Mouse (Mus musculus): ENCODE measurements around the gene Plek2. TPM values are rescaled to one million over a fixed set of nuclear protein-coding genes. Genes with fewer than 3 reads are reported as not detected.

The Plek2 gene
- total and polyA plus RNA-seq, 3 experiments, result 11.2 to 17.7 TPM; not detected in 1

DNA sequence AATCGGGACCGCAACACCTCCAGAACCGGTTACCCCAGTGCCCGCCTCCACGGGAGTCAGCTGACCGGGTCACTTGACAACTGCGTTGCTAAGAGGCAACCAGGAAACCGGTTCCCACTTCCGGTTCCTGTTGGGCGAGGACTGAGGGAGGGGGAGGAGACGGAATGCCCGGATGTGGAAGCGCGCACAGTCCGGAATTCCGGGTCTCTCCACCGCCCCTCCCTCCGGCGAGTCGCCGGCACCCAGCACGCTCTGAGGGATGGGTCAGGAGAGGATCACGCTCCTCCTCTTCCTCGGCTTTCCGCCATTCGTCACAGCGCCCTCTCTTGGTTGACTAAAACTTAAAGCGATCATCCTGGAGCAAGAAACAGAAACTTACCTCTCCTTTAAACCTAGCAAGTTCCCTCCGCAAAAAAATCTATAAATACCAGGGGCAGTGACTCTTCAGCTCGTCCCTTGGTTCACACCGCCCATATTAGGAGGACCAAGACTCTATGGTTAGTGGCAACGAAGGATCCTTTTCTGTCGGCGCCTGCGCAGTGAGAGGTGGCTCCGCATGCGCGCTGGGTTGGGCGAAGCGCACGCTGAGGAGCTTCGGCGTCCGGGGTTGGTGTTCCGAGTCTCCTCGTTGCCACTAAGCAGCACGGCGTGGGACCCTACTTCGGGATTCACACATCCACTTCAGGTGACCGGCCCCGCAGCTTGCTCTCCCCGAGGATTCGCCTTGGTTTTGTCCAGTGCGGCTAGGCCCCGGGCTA, 45.1 kb downstream of the Plek2 start, which contains the start of the genes Atp6v1d and Eif2s1:
Atp6v1d (minus strand) TSS at position 143 of the 758 bp plus-strand sequence.
Eif2s1 (plus strand) TSS at position 324 of the 758 bp plus-strand sequence.
- Histone ChIP-seq H3K27ac (ENCODE audit: control insufficient read depth, low read depth, low read length) (peak within 1 kb of the TSS; percentile 89), H3K9me3 (replicated peaks; ENCODE audit: insufficient read depth, low read length) (no peaks in the 10 kb centered on the region), H3K9ac (ENCODE audit: control insufficient read depth, low read depth, low read length, poor library complexity, severe bottlenecking) (peak within 1 kb of the TSS; percentile 91), H3K4me3 (ENCODE audit: control insufficient read depth in 1 of 2, insufficient read depth in 1 of 2, low read depth in 2 of 2, low read length in 2 of 2) (peak within 1 kb of the TSS; percentile 88 to 95), H3K4me1 (ENCODE audit: control insufficient read depth in 1 of 2, insufficient read depth in 2 of 2, low read length in 2 of 2) (peaks cover 0 to 11% of the 10 kb centered on the region in 2 experiments; a peak in 2 of 4 replicates), H3K27me3 (ENCODE audit: control insufficient read depth in 1 of 2, insufficient read depth in 2 of 2, low read length in 2 of 2) (no peaks in the 10 kb centered on the region), H3K36me3 (ENCODE audit: control insufficient read depth in 1 of 2, insufficient read depth in 2 of 2, low read length in 2 of 2) (peaks cover 5 to 22% of the 10 kb centered on the region in 2 experiments; a peak in 3 of 4 replicates), H3K79me2 (ENCODE audit: control insufficient read depth, insufficient read depth, low read length, poor library complexity) (peaks cover 48% of the 10 kb centered on the region)
- peak; percentile 99 for DNase-seq (ENCODE audit: low read depth, low spot score)
- TF ChIP-seq POLR2AphosphoS5 (IDR thresholded peaks at IDR 0.05; ENCODE audit: borderline replicate concordance, low read depth, low read length) (no peak), EP300 (IDR thresholded peaks at IDR 0.05; ENCODE audit: low read depth in 1 of 2, low read length in 2 of 2) (no peak; a peak in 1 of 4 replicates), ZC3H11A (IDR thresholded peaks at IDR 0.05; ENCODE audit: low read depth, low read length) (no peak), POLR2AphosphoS2 (IDR thresholded peaks at IDR 0.05; ENCODE audit: low read length) (peak; percentile 62; the same call in 1 of the 2 replicates), SMC3 (IDR thresholded peaks at IDR 0.05; ENCODE audit: low read depth, low read length) (no peak), ELF1 (IDR thresholded peaks at IDR 0.05; ENCODE audit: low read depth, low read length) (peak; percentile 99), GATA1 (IDR thresholded peaks at IDR 0.05; ENCODE audit: low read depth, low read length) (no peak), CHD2 (IDR thresholded peaks at IDR 0.05; ENCODE audit: low read length) (no peak), MAZ (IDR thresholded peaks at IDR 0.05; ENCODE audit: low read depth, low read length) (peak; percentile 24; the same call in 1 of the 2 replicates), KAT2A (conservative IDR thresholded peaks at IDR 0.05; ENCODE audit: low read depth, low read length) (peak; percentile 61; the same call in 1 of the 2 replicates), ZKSCAN1 (IDR thresholded peaks at IDR 0.05; ENCODE audit: low read depth, low read length) (no peak), POLR2A (IDR thresholded peaks at IDR 0.05; ENCODE audit: control insufficient read depth in 1 of 2, insufficient read depth in 1 of 2, low read depth in 1 of 2, low read length in 2 of 2, poor library complexity in 1 of 2) (peak; percentile 79 to 90), RCOR1 (IDR thresholded peaks at IDR 0.05; ENCODE audit: low read depth, low read length) (no peak), HCFC1 (IDR thresholded peaks at IDR 0.05; ENCODE audit: low read depth, low read length) (peak; percentile 89), UBTF (IDR thresholded peaks at IDR 0.05; ENCODE audit: borderline replicate concordance, insufficient read depth, low read depth, low read length) (no peak), MAX (IDR thresholded peaks at IDR 0.05; ENCODE audit: low read length) (peak; percentile 80), USF2 (IDR thresholded peaks at IDR 0.05; ENCODE audit: borderline replicate concordance in 1 of 2, insufficient read depth in 1 of 2, low read depth in 1 of 2, low read length in 2 of 2) (peak; percentile 41 to 89; a peak in 3 of 4 replicates), MYC (IDR thresholded peaks at IDR 0.05; ENCODE audit: low read depth, low read length) (peak; percentile 94), MYB (IDR thresholded peaks at IDR 0.05; ENCODE audit: low read depth, low read length) (no peak), CTCF (IDR thresholded peaks at IDR 0.05 in 2 of 3, conservative IDR thresholded peaks at IDR 0.05 in 1 of 3; ENCODE audit: control insufficient read depth in 1 of 3, insufficient read depth in 1 of 3, low read depth in 2 of 3, low read length in 3 of 3, poor library complexity in 1 of 3, severe bottlenecking in 1 of 3) (peak; percentile 68 to 81 (median 81)), TBP (IDR thresholded peaks at IDR 0.05; ENCODE audit: low read depth, low read length) (peak; percentile 76), USF1 (IDR thresholded peaks at IDR 0.05; ENCODE audit: low read depth, low read length) (peak; percentile 98), NRF1 (IDR thresholded peaks at IDR 0.05; ENCODE audit: insufficient read depth, low read depth, low read length, poor library complexity, severe bottlenecking) (peak; percentile 87), MEF2A (IDR thresholded peaks at IDR 0.05; ENCODE audit: extremely low read depth, insufficient replicate concordance, low read depth, low read length, poor library complexity, severe bottlenecking) (no peak), GABPA (IDR thresholded peaks at IDR 0.05; ENCODE audit: low read depth, low read length) (no peak), E2F4 (IDR thresholded peaks at IDR 0.05; ENCODE audit: borderline replicate concordance, low read depth, low read length) (no peak), TAL1 (IDR thresholded peaks at IDR 0.05; ENCODE audit: low read length) (no peak), MXI1 (IDR thresholded peaks at IDR 0.05; ENCODE audit: low read depth, low read length) (peak; percentile 86), ZMIZ1 (IDR thresholded peaks at IDR 0.05; ENCODE audit: low read depth, low read length) (peak; percentile 25; the same call in 1 of the 2 replicates), BHLHE40 (IDR thresholded peaks at IDR 0.05; ENCODE audit: borderline replicate concordance, low read depth, low read length) (no peak), JUND (IDR thresholded peaks at IDR 0.05; ENCODE audit: low read depth, low read length) (no peak), MAFK (IDR thresholded peaks at IDR 0.05; ENCODE audit: borderline replicate concordance, low read depth, low read length) (no peak), TCF12 (IDR thresholded peaks at IDR 0.05; ENCODE audit: low read depth, low read length) (peak; percentile 42; the same call in 1 of the 2 replicates), ZNF384 (IDR thresholded peaks at IDR 0.05; ENCODE audit: low read depth, low read length) (no peak), ETS1 (IDR thresholded peaks at IDR 0.05; ENCODE audit: low read depth, low read length) (peak; percentile 76)

Data from MEL (cell line).